Mouse (Mus musculus): ENCODE data around the gene Fndc3b.
"Not testable (repeated sequence)": the region's sequence is repeated elsewhere in the genome, so short reads cannot be mapped to it uniquely, and the experiment has no call there.

Fndc3b gene

DNA sequence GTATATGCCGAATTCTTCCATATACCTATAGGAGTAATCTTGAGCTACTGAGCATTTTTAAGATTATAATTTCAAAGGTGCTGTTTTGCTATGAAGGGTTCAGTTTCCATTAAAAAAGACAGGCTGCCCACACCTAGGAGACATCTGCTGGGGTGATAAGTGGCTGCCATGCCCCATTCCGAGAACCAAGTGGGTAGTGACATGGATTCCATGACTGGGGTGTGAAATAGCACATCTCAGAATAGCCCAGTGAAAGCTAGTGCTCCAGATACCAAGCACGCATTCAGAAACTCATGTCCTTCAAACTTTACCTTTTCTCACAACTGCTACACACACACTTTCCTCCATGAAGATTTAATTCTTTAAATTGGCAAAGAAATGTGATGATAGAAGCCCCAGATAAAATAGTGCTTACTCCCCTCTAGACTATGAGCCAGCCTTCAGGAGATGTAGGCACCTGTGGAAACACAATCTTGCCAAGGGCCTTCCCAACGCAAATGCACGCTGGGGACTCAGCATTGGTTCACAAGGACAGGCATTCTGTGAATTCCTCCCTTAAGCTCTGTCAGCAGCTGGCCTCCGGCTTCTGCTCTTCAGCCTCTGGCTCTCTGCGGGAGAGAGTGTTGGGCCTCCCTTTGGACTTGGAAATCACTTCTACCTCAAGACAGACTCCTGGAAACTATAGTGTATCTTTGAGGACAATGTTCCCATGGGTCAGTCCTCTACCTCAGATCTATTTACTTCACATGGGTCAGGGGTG is 207.6 kb downstream of the Fndc3b start:
- no peak for DNase-seq (ENCODE audit: low spot score in 2 of 2)

DNA sequence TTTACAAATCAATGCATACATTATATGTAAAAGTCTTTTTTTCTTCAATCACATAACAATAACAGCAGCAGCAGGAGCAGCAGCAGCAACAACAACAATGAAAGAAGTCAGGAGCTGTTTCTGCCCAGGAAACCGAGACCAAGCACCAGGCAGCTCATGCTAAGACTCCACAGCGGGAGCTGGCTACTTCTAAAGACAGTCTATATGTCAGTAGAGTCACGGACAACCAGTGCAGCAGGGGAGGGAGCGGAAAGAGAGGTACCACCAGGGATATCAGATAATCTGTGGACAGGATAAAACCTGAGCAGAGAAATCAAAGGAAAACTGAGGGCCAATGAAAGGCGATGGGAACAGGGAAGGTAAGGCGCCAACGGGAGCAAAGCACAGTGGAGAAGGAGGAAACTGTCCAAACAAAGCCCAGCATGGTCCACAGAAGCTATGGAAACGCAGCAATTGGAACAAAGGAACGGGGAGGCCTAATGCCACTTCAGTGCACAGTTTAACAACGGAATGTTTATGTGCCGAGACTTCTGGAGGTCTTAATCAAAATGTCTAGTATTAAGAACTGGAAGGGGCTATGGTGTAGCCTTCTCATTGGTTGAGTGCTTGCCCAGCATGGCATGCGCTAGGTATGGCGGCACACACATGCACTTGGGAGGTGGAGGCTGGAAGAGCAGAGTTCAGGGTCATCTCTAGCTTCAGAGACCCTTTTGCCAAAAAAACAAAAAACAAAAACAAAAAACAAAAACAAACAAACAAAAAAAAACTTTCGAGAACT is 215.6 kb downstream of the Fndc3b start:
- DNase-seq (ENCODE audit: low spot score in 2 of 2), result no peak

DNA sequence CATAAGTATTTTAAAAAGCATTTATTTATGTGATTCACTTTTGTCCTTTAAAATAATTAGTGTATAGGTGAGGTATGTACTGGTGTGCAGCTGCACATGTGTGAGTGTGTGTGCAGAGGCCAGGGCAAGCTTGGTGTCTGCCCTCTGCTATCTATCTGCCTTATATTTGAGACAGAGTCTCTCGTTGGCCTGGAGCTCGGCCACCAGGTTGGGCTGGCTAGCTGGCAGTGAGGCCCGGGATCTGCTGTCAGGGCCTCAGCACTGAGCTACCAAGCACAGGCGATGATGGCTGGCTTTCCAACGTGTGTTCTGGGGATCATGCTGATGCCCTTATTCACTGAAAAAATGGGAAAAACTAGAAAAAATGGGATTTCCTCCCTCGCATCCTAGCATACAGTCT is 216.4 kb downstream of the Fndc3b start:
- no peak for DNase-seq (ENCODE audit: low spot score in 2 of 2)

DNA sequence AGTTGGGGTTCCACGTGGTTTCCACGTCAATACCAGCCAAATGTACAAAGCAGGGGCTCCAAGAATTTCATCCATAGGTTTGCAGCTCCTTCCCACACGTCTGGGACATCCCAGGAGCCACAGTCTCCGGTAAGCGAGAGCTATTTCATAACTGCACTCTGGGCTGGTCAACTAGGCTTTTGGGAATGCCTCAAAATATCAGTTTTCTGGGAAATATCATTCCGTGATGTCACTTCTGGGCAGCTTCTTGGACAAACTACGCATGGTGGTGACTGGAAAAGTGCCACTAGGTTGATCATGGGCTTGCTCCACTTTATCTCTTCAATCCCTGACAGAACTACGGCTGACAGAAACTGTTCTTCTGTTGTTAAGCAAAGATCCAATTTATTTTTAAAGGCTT is 217.0 kb downstream of the Fndc3b start:
- DNase-seq (ENCODE audit: low spot score in 2 of 2), result no peak

DNA sequence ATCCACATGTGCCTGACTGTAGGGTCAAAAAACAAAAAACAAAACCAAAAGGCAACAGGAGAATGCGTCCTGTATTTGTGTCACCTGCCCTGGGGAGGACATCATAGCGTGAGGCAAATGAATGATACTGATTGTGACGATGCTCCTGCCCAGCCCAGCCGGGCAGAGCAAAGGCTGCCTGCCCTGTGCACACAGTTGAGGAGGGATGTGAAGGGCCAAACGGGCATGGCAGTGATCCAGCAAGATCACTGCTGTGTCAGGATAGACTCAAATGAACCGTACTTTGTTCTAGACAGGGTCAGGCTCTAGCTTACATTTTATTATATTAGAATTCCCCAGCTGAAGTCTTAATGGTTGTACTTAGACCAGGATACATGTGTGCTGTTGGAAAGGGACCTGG is 219.3 kb downstream of the Fndc3b start:
- DNase-seq (ENCODE audit: low spot score in 2 of 2), result no peak

GRCm38 (mm10) chr3:27491367-27491766 is 219.7 kb downstream of the Fndc3b start:
- DNase-seq (ENCODE audit: low spot score in 2 of 2), result no peak

DNA sequence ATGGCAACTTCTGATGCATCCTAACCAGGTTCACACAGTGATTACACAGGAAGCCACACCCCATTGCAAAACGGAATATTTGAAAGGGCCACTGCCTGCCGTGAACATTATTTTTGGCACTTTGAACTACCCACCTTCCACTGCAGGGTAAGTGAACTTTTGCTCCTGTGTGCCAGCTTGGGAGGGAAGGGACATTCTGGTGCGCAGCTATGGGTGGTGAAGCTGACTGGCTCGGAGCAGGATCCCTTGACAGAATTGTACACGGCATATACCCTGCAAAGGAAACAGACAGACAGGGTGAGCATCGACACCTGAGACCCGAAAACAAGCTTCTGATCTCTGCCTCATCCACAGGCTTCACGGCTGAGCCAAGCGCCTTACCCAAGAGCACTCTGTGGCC is 220.2 kb downstream of the Fndc3b start:
- no peak for DNase-seq (ENCODE audit: low spot score in 2 of 2)

GRCm38 (mm10) chr3:27489550-27489949 is 221.6 kb downstream of the Fndc3b start:
- DNase-seq (ENCODE audit: low spot score in 2 of 2), result no peak

GRCm38 (mm10) chr3:27485141-27485540 is 226.0 kb downstream of the Fndc3b start:
- no peak for DNase-seq (ENCODE audit: low spot score in 2 of 2)

GRCm38 (mm10) chr3:27484698-27485097 is 226.4 kb downstream of the Fndc3b start:
- DNase-seq (ENCODE audit: low spot score in 2 of 2), result no peak

GRCm38 (mm10) chr3:27483762-27484161 is 227.3 kb downstream of the Fndc3b start:
- DNase-seq (ENCODE audit: low spot score in 2 of 2), result no peak

DNA sequence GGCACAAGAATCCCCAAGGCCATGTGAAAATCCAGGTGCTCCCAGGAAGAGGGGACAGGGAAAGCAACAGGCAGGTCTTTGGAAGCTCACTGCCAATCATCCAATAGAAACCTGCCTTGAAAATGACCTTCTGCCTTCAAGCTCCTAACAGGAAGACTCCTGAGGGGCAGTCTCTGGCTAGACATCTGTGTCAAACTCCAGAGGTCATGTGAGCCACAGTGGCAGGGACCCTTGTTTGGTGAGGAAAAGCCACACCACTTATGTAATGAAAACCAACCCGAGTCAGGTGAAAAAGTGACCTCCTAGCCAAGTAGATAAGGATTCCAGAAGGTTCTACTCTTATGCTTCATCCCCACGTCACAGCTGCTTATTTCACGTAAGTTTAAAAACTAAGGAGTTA is 227.8 kb downstream of the Fndc3b start:
- no peak for DNase-seq (ENCODE audit: low spot score in 2 of 2)

- DNase-seq (ENCODE audit: low spot score in 2 of 2), result no peak
These were observed 229.4 kb downstream of the Fndc3b start for GRCm38 (mm10) chr3:27481738-27482137.

DNA sequence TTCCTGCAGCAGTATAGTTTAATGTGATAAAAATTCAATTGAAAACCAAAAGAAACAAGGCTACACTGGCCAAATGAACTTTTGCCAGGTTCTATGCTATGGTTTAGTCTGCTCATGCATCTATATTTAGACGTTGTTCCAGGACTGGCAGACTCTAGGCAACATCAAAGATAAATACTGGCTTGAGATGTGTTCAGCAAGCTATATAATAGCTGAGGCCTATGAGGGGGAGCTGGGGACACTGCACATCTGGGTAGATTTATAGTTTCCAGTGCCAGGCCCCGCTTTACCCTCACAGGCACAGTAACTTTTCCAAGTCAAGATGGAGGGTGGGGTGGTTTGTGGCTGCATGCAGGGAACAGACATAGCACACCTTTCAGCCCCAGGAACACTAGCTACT is 231.7 kb downstream of the Fndc3b start:
- DNase-seq (ENCODE audit: low spot score in 2 of 2), result no peak

- DNase-seq (ENCODE audit: low spot score in 2 of 2), result peak in 1 of 2 experiments; percentile 36
These were observed 232.4 kb downstream of the Fndc3b start for GRCm38 (mm10) chr3:27478563-27479156.

DNA sequence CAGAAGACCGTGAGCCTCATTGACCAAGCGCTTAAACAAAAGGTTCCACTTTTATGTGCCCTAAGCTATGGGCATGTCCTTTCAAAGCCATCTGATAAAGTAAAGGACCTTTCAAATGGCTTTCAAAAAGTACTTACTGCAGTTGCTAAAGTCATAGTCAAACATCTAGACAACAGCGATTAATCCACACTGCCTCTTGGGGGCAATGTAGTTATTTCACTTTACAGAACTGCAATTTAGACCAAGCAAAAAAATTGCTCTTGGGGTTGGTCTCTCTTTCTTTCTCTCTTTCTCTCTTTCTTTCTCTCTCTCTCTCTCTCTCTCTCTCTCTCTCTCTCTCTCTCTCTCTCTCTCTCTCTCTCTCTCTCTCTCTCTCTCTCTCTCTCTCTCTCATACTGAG is 233.4 kb downstream of the Fndc3b start:
- DNase-seq (ENCODE audit: low spot score in 2 of 2), result not testable (repeated sequence)

DNA sequence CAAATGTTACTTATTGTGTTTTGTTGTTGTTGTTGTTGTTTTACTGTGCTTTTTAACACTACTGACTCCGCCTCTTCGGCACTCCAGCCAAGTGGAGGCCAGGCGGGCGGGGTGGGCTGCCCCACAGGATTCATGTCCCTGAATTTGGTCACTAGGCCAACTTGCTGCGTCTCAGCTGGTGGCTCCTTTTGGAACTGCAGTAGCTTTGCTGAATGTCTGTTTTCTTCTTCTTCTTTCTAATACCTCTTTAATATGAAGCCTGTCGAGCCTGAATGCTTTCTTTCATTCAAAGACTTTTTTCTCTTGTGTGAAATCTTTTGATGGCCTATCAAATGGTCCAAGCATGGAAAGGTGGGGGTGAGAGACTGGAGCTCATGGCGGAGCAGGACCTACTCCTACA is 235.2 kb downstream of the Fndc3b start:
- DNase-seq (ENCODE audit: low spot score in 2 of 2), result no peak

DNA sequence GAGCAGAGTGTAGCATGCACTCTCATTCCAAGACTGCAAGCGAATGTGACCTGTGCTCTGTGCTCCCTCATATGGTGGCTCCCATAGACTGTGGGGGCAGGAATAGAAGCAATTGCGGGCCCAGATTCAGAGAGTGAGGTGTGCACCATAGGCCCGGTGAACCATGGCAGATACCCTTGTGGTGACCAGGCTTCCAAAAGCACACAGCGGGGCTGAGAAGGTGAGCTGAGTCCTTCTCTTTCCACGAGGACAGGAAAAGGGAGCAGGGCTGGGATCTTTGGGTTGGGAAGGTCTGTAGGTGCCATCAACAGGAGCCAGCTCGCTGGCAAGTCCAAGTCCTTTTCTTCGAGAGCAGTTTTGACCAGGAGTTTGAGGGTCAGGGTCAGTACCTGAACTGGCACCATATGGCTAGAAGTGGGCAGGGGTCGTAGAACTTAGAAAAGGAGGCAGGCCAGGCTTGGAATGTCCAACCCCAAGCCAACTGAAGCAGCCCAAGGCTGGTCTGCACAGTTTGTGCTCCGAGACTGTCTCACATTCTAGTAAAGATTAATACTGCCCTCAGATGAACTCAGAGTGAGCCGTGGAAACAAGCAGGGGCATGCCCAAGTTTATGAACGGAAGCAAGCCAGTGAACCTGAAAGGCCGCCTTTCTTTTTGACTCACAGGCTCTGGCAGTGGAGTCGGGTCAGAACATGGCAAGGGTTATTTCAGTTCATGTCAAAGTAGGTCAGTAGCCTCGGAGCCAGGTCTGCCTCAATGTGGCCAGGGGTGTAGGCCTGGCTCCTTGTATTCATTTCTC is 237.1 kb downstream of the Fndc3b start:
- no peak for DNase-seq (ENCODE audit: low spot score in 2 of 2)

DNA sequence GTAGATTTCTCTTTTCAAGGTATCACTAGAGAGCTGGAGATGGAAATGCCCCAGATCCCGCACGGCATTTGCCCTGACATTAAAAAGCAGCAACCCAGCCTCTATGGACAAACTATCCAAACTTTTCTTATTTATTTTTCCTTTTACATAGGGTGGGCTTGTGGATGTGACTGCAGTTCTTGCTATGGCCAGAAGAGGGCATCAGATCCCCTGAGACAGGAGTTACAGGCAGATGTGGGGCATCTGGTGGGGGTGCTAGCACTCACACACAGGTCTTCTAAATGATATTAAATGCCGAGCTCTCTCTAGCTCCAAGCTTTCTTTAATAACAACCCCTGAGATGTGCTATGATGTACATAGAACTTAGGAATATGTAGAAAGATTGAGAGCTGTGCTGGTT is 238.3 kb downstream of the Fndc3b start:
- DNase-seq (ENCODE audit: low spot score in 2 of 2), result no peak

DNA sequence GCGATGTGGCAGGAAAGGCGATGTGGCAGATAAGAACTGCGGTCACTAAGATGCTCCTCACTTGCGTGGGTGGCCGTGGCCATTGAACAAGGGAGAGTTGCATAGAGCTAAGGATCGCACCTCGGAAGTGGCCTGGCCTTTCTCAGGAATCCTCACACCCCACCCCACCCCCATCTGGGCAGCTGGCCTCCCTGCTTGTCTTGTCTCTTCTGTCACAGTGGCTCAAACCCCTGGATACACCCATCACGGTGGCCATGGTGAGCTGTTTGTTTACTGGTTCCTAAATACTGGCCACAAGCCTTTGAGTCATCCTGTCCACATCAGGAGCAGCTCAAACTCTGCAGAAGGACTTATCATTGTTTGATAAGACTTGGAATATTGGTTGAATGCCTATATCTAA is 240.3 kb downstream of the Fndc3b start:
- DNase-seq (ENCODE audit: low spot score in 2 of 2), result no peak

DNA sequence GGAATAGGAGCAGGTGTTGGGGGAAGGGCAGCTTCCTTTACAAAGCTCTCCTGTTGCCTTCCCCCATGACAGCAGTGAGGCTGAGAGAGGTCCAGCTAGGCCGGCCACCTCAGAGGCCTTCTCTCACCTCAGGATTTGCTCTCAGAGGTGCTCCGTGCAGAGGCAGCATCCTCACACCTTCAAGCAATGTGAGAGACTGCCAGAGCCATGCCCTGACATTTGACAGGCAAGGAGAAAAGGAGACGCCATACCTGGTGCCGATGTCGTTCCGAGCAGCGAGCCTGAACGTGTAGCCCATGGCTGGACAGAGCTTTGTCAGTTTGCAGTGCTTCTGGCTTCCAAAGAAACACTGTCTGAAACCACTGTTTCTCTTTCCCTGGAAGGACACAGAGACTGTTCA is 241.1 kb downstream of the Fndc3b start:
- no peak for DNase-seq (ENCODE audit: low spot score in 2 of 2)

DNA sequence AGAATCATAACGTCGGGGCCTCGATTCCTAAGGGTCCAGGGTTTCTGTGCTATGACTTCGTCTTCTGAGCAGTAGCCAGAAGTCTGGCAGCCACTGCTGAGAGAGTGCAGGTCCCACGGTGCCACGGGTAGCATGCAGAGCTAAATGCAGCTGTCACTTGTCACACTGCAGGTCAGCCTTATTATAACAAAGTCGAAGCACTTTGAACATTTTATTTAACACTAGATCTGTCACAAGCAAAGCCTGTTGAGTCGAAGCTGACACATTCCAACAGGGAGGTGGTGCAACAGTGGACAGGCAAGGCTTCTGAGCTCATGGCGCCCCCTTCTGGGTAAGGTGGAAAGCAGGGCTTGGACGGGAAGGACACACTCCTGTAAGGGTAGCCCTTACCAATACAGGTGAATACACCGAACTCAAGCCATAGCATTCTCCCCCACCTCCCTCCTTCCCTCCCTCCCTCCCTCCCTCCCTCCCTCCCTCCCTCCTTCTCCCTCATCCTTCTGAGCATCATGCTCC is 243.5 kb downstream of the Fndc3b start:
- no peak for DNase-seq (ENCODE audit: low spot score in 2 of 2)

Measured in frontal cortex, postnatal 10 days (tissue).